Mouse (Mus musculus): ENCODE data around the gene Grin2c. TPM values are rescaled to one million over a fixed set of nuclear protein-coding genes. Genes with fewer than 3 reads are reported as not detected.

Grin2c gene
- total RNA-seq, 4 experiments from 2014 or later: 0.09 to 0.65 (median 0.23) TPM

GRCm38 (mm10) chr11:115202756-115203155 is 64.3 kb downstream of the Grin2c start:
- no peak for DNase-seq (ENCODE audit: low spot score)

- DNase-seq (ENCODE audit: low spot score): peak; percentile 75
Measured at GRCm38 (mm10) chr11:115202316-115202715, 64.7 kb downstream of the Grin2c start.

GRCm38 (mm10) chr11:115200520-115200919 is 66.5 kb downstream of the Grin2c start:
- DNase-seq (ENCODE audit: low spot score): no peak

Small RNAs within 50 kb of the gene (microRNA-seq; reads per million reads assigned to microRNA genes)
- not detected for gene Gm25837

Other genes starting within 250 kb of the Grin2c start
- 1 to 10 TPM in 1 of 4 experiments, not detected in 3; 1.8 TPM for gene Cd300ld4, start 240.2 kb downstream of the Grin2c start, total RNA-seq (2022)
- 1 to 10 TPM; 1.6 to 5.8 (median 2.9) TPM for gene Cd300ld5, start 229.5 kb downstream of the Grin2c start, total RNA-seq (2022)
- 1 to 10 TPM; 4.6 to 9.1 (median 7.4) TPM for gene Cd300ld3, start 218.8 kb downstream of the Grin2c start, total RNA-seq (2022)
- under 1 TPM; 0.25 to 0.40 (median 0.32) TPM for gene Cd300e, start 205.1 kb downstream of the Grin2c start, total RNA-seq (2022)
- gene Rab37, start 175.8 kb downstream of the Grin2c start, total RNA-seq (2022): 1 to 10 TPM in 1 of 4 experiments, under 1 TPM in 3; 0.34 to 1.0 (median 0.63) TPM
- gene Cd300lf, start 133.3 kb downstream of the Grin2c start, total RNA-seq (2022): under 1 TPM in 3 of 4 experiments, not detected in 1; 0.13 to 0.89 (median 0.22) TPM
- gene Slc9a3r1, start 103.9 kb downstream of the Grin2c start, total RNA-seq (2022): 1 to 10 TPM; 7.3 to 8.5 (median 8.5) TPM
- gene Tmem104, start 79.8 kb downstream of the Grin2c start, total RNA-seq (2022): 10 to 100 TPM in 1 of 4 experiments, 1 to 10 TPM in 3; 8.7 to 10.9 (median 9.1) TPM
- 10 to 100 TPM; 25.0 to 34.9 (median 25.9) TPM for gene Nat9, start 79.4 kb downstream of the Grin2c start, total RNA-seq (2022)
- 1 to 10 TPM; 9.1 to 10.0 (median 9.6) TPM for gene Fdxr, start 9.8 kb upstream of the Grin2c start, total RNA-seq (2022)
- 1 to 10 TPM; 2.0 to 3.5 (median 2.3) TPM for gene Fads6, start 30.4 kb upstream of the Grin2c start, total RNA-seq (2022)
- not detected for gene Otop2, start 39.9 kb upstream of the Grin2c start, total RNA-seq (2022)
- gene Ush1g, start 54.8 kb upstream of the Grin2c start, total RNA-seq (2022): under 1 TPM; 0.09 to 0.28 (median 0.25) TPM
- not detected for gene Otop3, start 67.5 kb upstream of the Grin2c start, total RNA-seq (2022)
- gene Hid1, start 100.5 kb upstream of the Grin2c start, total RNA-seq (2022): 1 to 10 TPM; 3.4 to 4.3 (median 4.1) TPM
- gene Cdr2l, start 114.7 kb upstream of the Grin2c start, total RNA-seq (2022): 1 to 10 TPM; 4.1 to 5.3 (median 4.8) TPM
- 100 to 1,000 TPM; 139 to 160 (median 146) TPM for gene Mrpl58, start 136.5 kb upstream of the Grin2c start, total RNA-seq (2022)
- gene Atp5h, start 152.7 kb upstream of the Grin2c start, total RNA-seq (2022): 1,000 to 10,000 TPM; 2,233 to 2,384 (median 2,275) TPM
- 10 to 100 TPM; 29.3 to 34.0 (median 29.7) TPM for gene Kctd2, start 152.9 kb upstream of the Grin2c start, total RNA-seq (2022)
- under 1 TPM in 1 of 4 experiments, not detected in 3; 0.16 TPM for gene Trim80, start 173.3 kb upstream of the Grin2c start, total RNA-seq (2022)
- not detected for gene Slc16a5, start 195.2 kb upstream of the Grin2c start, total RNA-seq (2022)
- 1 to 10 TPM; 1.2 to 2.2 (median 1.9) TPM for gene Armc7, start 208.4 kb upstream of the Grin2c start, total RNA-seq (2022)
- 10 to 100 TPM in 2 of 4 experiments, 1 to 10 TPM in 2; 8.7 to 14.9 (median 10.1) TPM for gene Nt5c, start 224.6 kb upstream of the Grin2c start, total RNA-seq (2022)
- gene Jpt1, start 247.1 kb upstream of the Grin2c start, total RNA-seq (2022): 100 to 1,000 TPM; 114 to 126 (median 121) TPM

Data from heart, adult 8-10 months (tissue).